Mouse (Mus musculus) layer of hippocampus, postnatal 25 days (tissue): ENCODE results near the gene Wfs1. TPM values are rescaled to one million over a fixed set of nuclear protein-coding genes. Genes with fewer than 3 reads are reported as not detected.

ENCODE experiments used
- DNase-seq, 2 experiments: peaks; one replicate each; pipeline ENCODE4 v3.0.0; 2022; ENCODE audit warnings: mixed read lengths in 2 of 2, low spot score in 1 of 2; ENCODE audit errors: extremely low spot score in 1 of 2
- total RNA-seq, 2 experiments: library from RNA; stranded (reverse); gene quantifications; 2 replicates each; pipeline ENCODE4 v1.2.3; 2021

Gene Wfs1
- total RNA-seq, 2 experiments from 2014 or later = 191 to 192 TPM

DNA sequence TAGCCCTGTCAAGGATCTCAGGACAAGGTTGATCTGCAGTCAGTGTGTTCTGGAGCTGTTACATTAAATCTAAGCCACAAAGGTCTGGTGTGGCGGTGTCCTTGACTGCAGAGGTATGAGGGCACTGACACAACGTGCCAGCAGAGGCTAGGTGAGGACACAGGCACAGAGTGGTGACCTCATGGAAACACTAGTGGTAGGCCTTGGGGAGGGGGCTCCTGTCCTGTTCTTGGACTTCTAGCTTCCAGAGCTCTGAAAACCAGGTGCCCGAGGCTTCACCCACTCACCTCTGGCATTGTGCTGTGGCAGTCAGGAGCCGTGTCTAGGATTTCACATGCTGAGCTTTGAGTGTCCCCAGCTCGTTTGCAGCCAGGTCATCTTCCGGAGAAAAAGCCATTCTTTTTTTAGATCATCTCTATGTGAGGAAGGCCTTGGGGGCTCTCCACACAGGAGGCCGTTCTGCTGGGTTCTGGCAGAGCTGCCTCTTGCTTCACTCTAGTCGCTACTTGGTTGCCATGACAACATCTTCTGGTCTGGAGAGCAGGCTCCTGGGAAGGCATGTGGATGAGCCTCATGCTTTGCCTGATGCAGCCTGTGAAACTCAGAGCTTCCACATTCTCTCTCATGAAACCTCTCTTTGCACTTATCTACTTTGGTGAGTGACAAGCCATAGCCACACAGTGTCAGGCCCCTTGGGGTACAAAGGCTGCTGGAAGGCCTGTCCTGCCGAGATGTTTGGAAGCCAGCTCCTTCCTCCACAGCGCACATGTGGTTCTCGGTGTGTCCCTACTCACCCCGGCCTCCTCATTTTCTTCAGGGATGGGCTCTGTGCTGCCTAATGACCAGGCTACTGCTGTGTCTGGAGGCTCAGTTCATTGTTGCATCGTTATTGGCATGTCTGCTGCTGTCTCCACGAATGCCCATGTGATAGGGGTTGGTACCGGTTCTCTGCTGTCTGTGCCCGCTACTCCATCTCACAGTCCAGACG lies 53.2 kb downstream of the Wfs1 start:
- no peak for DNase-seq

DNA sequence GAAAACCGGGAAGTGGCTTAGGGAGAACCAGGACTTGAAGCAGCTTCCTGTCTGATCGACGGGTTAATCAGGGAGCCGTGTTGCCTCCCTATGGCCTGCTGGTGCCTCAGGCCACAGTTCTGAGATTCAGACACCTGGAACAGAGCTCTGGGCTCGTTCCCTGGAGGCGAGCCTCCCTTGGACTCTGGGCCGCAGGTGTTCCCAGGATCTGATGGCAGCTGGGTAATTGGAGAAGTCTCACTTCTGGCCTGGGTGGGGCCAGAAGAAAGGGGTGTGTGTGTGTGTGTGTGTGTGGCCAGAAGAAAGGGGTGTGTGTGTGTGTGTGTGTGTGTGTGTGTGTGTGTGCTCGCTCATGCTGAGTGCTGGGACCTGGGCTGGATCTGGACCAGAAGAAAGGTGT lies 55.6 kb downstream of the Wfs1 start:
- DNase-seq = no peak

DNA sequence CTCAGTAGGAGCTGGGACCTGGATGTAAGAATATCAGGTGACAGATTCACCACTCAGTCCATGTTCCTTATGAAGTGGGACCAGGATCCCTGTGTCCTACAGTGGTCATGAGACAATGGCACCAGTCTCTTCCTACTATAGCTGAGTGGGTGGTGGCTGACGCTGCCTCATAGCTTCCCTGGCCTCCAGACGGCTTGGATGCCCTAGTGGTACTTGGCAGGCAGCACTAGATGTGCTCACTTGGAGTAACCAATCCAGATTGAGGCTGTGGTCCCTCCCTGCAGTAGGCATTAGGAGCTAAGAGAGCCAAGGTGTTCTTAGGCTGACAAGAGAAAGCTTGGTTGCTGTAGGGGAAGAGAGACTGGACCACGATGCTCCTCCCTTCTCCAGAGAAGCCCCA lies 59.6 kb downstream of the Wfs1 start:
- no peak for DNase-seq

DNA sequence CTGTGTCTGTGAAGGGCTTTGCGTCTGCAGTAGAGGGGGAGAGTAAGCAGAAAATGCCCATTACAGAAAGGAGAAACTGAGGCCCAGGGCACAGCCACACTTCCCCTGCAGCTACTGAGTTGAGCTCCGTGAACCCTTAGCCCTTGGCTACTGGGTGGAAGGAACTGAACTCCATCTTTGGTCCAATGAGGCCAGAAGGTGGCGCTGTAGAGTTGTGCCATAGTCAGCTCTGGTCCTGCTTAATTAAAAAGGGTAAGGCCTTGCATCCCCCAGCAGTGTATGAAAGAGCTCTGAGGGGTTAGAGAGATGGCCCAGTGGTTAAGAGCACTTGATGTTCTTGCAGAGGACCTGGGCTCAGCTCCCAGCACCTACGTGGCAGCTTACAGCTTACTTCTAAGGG lies 60.3 kb downstream of the Wfs1 start:
- peak in 1 of 2 experiments; percentile 61 for DNase-seq

DNA sequence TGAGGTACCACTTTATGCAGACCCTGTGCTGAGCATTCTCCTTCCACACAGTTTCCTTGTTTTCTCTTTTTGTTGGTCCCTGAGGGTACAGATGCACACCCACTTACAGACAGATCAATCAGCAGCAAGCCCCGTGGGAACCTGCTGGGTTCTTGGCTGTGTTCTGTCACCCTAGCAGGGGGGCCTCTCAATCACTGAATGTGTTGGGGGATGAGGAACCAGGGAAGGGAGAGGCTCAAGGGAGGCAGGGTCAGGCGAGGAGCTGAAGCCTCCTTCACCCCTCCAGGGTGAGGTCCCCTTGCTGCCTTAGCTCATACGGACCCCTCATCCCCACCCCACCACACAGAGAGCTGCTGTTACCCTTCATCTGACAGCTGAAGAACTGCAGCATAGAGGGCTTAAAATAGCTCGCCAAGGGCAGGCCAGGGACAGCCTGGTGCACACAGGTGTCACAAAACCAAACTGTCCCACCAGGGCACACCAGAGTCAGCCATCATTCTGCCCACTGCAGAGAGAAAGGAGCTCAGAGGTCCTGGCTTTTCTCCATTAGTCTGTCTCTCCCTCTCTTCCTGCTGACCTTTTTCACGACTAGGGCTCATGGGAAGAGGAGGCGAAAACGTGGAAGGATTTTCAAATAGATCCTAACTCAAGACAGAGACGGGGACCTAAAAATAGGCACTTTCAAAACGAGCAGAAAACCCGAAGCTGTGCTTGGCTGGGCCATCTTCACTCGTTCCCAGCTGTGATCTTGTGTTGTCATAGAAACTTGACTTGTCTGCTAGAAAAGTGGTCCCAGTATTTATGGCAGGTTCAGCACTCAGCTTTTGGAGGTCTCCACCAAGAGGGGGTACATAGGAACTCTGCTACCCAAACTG lies 64.9 kb downstream of the Wfs1 start:
- no peak for DNase-seq

DNA sequence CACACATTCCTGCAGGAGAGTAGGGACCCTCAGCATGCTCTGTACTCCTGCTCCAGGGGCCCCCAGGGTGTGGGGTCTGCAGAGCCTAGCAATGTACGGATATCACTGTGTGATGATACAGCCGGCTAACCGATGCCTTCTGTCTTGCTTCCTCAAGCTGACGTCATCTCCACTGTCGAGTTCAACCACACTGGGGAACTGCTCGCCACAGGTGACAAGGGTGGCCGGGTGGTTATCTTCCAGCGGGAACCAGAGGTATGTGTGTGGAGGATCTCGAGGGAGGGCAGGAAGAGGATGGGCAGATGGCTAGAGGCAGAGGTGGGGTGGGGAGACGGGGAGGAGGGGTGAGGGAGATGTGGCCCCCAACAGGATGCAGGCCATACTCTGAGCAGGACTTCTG lies 66.2 kb downstream of the Wfs1 start:
- no peak for DNase-seq

DNA sequence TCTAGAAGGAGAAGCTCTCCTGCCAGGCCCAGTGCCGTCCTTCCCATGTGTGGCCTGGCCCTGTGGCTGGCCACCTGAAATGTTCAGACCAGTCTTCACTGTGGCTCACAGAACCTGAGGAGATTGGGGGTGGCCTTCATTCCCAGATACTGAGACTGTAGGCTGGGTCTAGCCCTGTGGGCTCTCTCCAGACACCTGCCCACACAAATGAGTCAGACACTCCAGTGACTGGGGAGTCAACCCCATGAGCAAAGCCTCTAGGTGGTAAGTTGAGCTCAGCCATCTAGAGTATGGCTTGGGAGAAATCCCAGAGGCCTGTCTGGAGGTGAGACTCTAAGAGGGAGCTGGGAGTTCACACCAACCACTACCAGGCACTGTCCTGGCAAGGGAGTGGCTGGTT lies 67.1 kb downstream of the Wfs1 start:
- DNase-seq = no peak

DNA sequence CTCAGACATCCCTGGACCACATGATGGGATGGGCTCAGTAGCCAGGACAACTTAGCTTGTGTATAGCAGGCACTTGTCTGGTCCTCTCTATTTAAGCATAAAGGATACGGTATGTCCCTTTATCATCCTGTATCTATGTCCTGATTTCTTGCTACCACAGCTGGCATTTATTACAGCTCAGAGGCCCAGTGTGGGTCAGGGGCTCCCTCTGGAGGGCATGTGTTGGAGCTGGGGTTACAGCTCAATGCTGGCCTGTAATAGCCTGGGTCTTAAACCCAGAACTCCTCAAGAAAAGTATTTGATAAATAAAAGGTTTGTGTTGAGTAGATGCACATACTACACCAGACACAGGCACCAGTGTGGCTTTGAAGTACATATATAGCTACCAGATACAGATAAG lies 68.9 kb downstream of the Wfs1 start:
- DNase-seq = no peak

DNA sequence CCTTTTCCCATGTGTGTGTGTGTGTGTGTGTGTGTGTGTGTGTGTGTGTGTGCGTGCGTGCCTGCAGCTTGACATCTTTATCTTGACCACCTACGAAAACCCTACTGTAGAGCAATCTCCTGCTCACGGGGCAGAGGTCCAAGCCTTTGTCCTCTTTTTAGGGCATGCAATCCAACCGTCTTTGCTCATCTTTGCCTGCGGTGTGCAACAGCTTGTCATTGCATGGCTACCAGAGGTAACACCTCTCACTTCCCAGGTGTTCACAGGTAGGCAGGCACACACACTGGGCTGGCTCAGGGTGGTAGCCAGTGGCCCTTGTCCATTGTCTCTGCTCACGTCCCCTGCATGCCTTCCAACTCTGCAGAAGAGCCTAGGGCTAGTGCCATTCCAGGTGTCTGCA lies 71.0 kb downstream of the Wfs1 start:
- no peak for DNase-seq

DNA sequence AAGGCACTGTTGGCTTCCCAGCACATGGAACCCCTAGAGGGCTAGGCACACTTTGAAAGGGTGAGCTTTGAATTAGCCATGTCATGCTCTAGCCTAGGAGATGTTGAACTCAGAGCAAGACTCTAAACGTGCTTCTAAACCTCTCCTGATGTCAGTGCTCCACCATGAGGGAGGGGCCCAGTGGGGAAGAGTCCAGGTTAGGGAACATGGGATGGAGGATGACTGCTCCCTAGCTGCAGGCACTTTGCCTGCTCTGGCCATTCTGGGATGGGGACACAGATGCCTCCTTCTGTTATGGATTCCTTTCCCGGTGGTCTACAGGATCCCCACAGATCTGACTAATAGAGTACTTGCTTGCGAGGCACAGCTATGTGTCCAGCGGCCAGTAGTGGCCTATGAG lies 71.8 kb downstream of the Wfs1 start:
- DNase-seq = no peak

DNA sequence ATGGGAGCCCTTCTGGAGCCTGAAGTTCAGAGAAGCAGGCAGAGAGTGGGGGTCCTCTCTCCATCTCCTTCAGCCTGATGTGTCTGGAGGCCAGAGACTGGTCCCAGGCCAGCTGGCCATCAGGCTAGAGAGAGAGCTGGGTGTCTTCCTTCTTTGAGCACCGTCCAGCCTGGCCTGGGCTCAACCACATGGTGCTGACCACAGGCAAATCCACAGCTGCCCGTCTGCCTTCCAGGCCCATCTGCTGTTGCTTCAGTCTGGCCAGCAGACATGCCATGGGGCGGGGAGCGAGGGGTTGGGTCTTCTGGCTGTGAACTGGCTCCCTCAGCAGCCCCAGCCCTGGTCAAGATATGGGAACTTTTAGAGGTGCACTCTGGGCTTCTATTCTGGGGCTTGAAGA lies 72.4 kb downstream of the Wfs1 start:
- no peak for DNase-seq

Other genes starting within 250 kb of the Wfs1 start
- gene Bloc1s4, start 240.6 kb downstream of the Wfs1 start, total RNA-seq = 10 to 100 TPM; 25.2 to 26.1 TPM
- gene Mrfap1, start 192.4 kb downstream of the Wfs1 start, total RNA-seq = 100 to 1,000 TPM; 569 to 617 TPM
- 10 to 100 TPM; 27.8 to 28.2 TPM for gene Man2b2, start 158.6 kb downstream of the Wfs1 start, total RNA-seq
- 100 to 1,000 TPM; 388 to 418 TPM for gene Ppp2r2c, start 120.7 kb downstream of the Wfs1 start, total RNA-seq
- gene Gm1043, start 96.2 kb upstream of the Wfs1 start, total RNA-seq = 10 to 100 TPM; 21.4 to 28.8 TPM